Mouse (Mus musculus): ENCODE data around the gene Dnaaf5.

The Dnaaf5 gene

GRCm38 (mm10) chr5:139141326-139141725, 8.7 kb upstream of the Dnaaf5 start:
- DNase-seq = peak; percentile 51 to 55

- no peak for DNase-seq
These were observed 6.1 kb upstream of the Dnaaf5 start for GRCm38 (mm10) chr5:139143890-139144289.

GRCm38 (mm10) chr5:139145726-139146125, 4.3 kb upstream of the Dnaaf5 start:
- DNase-seq = no peak

- DNase-seq = peak; percentile 60 to 70
These were observed 3.4 kb upstream of the Dnaaf5 start for GRCm38 (mm10) chr5:139146476-139147075.

GRCm38 (mm10) chr5:139147178-139148078, 2.6 kb upstream of the Dnaaf5 start:
- no peak for DNase-seq

- no peak for DNase-seq
These were observed 884 bp upstream of the Dnaaf5 start for GRCm38 (mm10) chr5:139149006-139149672.

GRCm38 (mm10) chr5:139150603-139151031, 594 bp downstream of the Dnaaf5 start:
- peak; percentile 33 to 66 for DNase-seq

- DNase-seq = no peak
These were observed 10.9 kb downstream of the Dnaaf5 start for GRCm38 (mm10) chr5:139160899-139161298.

- no peak for DNase-seq
These were observed 11.6 kb downstream of the Dnaaf5 start for GRCm38 (mm10) chr5:139161632-139162031.

GRCm38 (mm10) chr5:139166781-139167361, 16.8 kb downstream of the Dnaaf5 start:
- DNase-seq = no peak

- DNase-seq = no peak
These were observed 17.5 kb downstream of the Dnaaf5 start for GRCm38 (mm10) chr5:139167548-139167947.

GRCm38 (mm10) chr5:139171929-139172328, 21.9 kb downstream of the Dnaaf5 start:
- DNase-seq = no peak

- no peak for DNase-seq
These were observed 24.1 kb downstream of the Dnaaf5 start for GRCm38 (mm10) chr5:139174141-139174540.

GRCm38 (mm10) chr5:139174556-139175547, 24.8 kb downstream of the Dnaaf5 start:
- peak; percentile 54 to 65 for DNase-seq

- peak; percentile 70 to 93 for DNase-seq
These were observed 29.0 kb downstream of the Dnaaf5 start for GRCm38 (mm10) chr5:139178895-139179631.

- DNase-seq = no peak
These were observed 33.1 kb downstream of the Dnaaf5 start for GRCm38 (mm10) chr5:139183131-139183530.

GRCm38 (mm10) chr5:139183601-139184000, 33.6 kb downstream of the Dnaaf5 start:
- no peak for DNase-seq

- no peak for DNase-seq
These were observed 34.9 kb downstream of the Dnaaf5 start for GRCm38 (mm10) chr5:139184897-139185296.

GRCm38 (mm10) chr5:139189726-139190125, 39.7 kb downstream of the Dnaaf5 start:
- DNase-seq = no peak

GRCm38 (mm10) chr5:139190958-139191357, 40.9 kb downstream of the Dnaaf5 start:
- no peak for DNase-seq

- DNase-seq = no peak
These were observed 48.8 kb downstream of the Dnaaf5 start for GRCm38 (mm10) chr5:139198779-139199178.

All from kidney, postnatal 36 days (tissue).